Mouse (Mus musculus): ENCODE results near the gene Psen1.

- TF ChIP-seq CTCF (IDR thresholded peaks at IDR 0.05; ENCODE audit: low read depth) (no peak), EP300 (IDR thresholded peaks at IDR 0.05; ENCODE audit: low read depth) (no peak)
Observed at GRCm38 (mm10) chr12:83685466-83685865, 2.5 kb upstream of the Psen1 start.

Data from heart, postnatal 0 days (tissue).